8 mouse cellular contexts compared by ENCODE assay signal in the genomic region with DNA sequence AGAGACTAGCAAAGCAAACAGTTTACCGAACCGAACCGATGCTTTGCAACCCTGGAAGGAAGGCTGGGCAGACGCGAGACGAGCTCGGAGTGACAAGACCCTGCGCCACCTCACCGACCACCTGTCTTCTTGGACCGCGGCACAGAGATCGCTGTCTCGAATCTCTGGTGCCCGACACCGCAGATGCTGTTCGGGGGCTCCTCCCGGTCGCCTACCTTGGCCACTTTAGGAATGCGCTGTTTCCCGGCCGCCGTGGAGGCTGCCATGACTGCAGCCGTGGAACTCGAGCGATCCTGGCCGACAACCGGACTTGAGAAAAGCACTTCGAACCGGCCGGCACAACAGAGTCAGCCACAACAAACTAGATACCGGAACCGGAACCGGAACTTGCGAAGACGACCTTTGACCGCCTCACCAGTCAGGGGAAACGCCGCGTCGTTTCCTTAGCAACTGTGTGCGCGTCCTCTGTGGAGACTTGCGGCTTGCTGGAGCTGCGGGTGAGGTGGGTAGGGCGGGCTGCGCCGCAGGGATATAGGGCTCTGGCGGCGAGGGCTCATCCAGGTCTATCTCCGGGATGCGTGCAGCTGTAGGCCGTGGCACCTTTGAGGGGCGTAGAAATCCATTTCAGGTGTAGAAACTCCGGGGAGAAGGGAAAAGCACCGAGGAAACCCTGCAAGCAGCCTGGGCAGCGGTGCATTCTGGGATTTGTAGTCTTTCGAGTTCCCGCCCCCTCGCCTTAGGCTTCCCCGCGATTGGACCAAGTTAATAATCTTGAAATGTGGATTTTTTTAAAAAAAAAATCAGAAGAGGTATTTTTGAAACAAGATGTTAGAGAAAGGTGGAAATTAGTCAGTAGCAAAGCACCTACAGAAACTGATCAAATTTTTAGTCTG. TPM values are rescaled to one million over a fixed set of nuclear protein-coding genes. Genes with fewer than 3 reads are reported as not detected.
DNase-seq lines count a peak whose midpoint lies in the region; ATAC-seq and TF ChIP-seq lines count a peak whose summit lies in the region.

TSS of gene Cfap61 (plus strand) at position 446 of the 893 bp plus-strand sequence.
TSS of gene Crnkl1 (minus strand) at position 676 of the 893 bp plus-strand sequence.

- peaks cover 6 to 10% of the 10 kb centered on the region in 2 experiments; a peak in 3 of 4 replicates for H3K4me1 ChIP-seq in CH12.LX (ENCODE audit: control insufficient read depth in 1 of 2, insufficient read depth in 2 of 2)
- peaks cover 2% of the 10 kb centered on the region; the same call in 1 of the 2 replicates for H3K4me1 ChIP-seq in forebrain, embryonic 11.5 days (replicated peaks; ENCODE audit: control insufficient read depth, insufficient read depth, low read length)
- H3K4me1 ChIP-seq in heart, embryonic 16.5 days (ENCODE audit: control insufficient read depth, insufficient read depth, low read length) = peaks cover 10% of the 10 kb centered on the region
- H3K4me1 ChIP-seq in liver, embryonic 15.5 days (replicated peaks) = peaks cover 17% of the 10 kb centered on the region
- H3K4me1 ChIP-seq in neural tube, embryonic 12.5 days = peaks cover 9% of the 10 kb centered on the region

- H3K9ac ChIP-seq in CH12.LX (ENCODE audit: insufficient read depth, low read depth) = peak within 1 kb of the TSS; percentile 61
- H3K9ac ChIP-seq in forebrain, embryonic 11.5 days (ENCODE audit: low read length) = peak within 1 kb of the TSS; percentile 58
- peak within 1 kb of the TSS; percentile 86 for H3K9ac ChIP-seq in heart, embryonic 16.5 days (ENCODE audit: low read length)
- H3K9ac ChIP-seq in liver, embryonic 15.5 days = peak within 1 kb of the TSS; percentile 79
- H3K9ac ChIP-seq in neural tube, embryonic 12.5 days = peak within 1 kb of the TSS; percentile 56

- in situ Hi-C loops in CH12.LX (cut with MboI; ENCODE audit: low pct_ligation_motif_present, low pct_unique_long_range_greater_than_20kb, low sequenced_read_pairs) = no loop called here

- TF ChIP-seq CTCF in CH12.LX (conservative IDR thresholded peaks at IDR 0.05 in 1 of 2, IDR thresholded peaks at IDR 0.05 in 1 of 2; ENCODE audit: low read depth in 2 of 2, low read length in 2 of 2) = no peak

- under 1% methylated on average over 61 of the region's 61 CpGs for WGBS in forebrain, embryonic 11.5 days
- WGBS in heart, embryonic 16.5 days = under 1% methylated on average over 61 of the region's 61 CpGs
- under 1% methylated on average over 61 of the region's 61 CpGs for WGBS in liver, embryonic 15.5 days (ENCODE audit: insufficient replicate concordance)
- under 1% methylated on average over 61 of the region's 61 CpGs for WGBS in neural tube, embryonic 12.5 days

- H3K79me2 ChIP-seq in CH12.LX (replicated peaks; ENCODE audit: control insufficient read depth, extremely low read depth, insufficient read depth, poor library complexity, severe bottlenecking) = peaks cover 10% of the 10 kb centered on the region

- no peak within 1 kb of the TSS for H3K27ac ChIP-seq in CH12.LX (ENCODE audit: insufficient read depth, low read depth)
- no peak within 1 kb of the TSS for H3K27ac ChIP-seq in forebrain, embryonic 11.5 days (ENCODE audit: low read depth, low read length)
- no peak within 1 kb of the TSS for H3K27ac ChIP-seq in heart, embryonic 16.5 days (ENCODE audit: low read length)
- H3K27ac ChIP-seq in liver, embryonic 15.5 days (replicated peaks) = peak within 1 kb of the TSS; percentile 68
- no peak within 1 kb of the TSS for H3K27ac ChIP-seq in neural tube, embryonic 12.5 days

- peak; percentile 95 for DNase-seq in CH12.LX (ENCODE audit: extremely low read depth)
- DNase-seq in c-Kit-positive CD71-positive TER-119-negative erythroid progenitor cells, embryonic 14.5 days (ENCODE audit: low read depth) = peak; percentile 92
- DNase-seq in forebrain, embryonic 11.5 days (ENCODE audit: low spot score) = peak; percentile 94
- peak; percentile 97 to 98 for DNase-seq in kidney, postnatal 36 days
- peak; percentile 95 for DNase-seq in telencephalon, adult 2 months (ENCODE audit: low read depth, low spot score)

- H3K9me3 ChIP-seq in CH12.LX (replicated peaks; ENCODE audit: low read length) = no peaks in the 10 kb centered on the region
- no peaks in the 10 kb centered on the region for H3K9me3 ChIP-seq in forebrain, embryonic 11.5 days (ENCODE audit: control insufficient read depth, low read length)
- H3K9me3 ChIP-seq in heart, embryonic 16.5 days (replicated peaks; ENCODE audit: control insufficient read depth, low read length) = no peaks in the 10 kb centered on the region
- H3K9me3 ChIP-seq in liver, embryonic 15.5 days (replicated peaks) = no peaks in the 10 kb centered on the region
- no peaks in the 10 kb centered on the region for H3K9me3 ChIP-seq in neural tube, embryonic 12.5 days

- dilution Hi-C loops in CH12.LX (cut with MboI; ENCODE audit: extremely low pct_ligation_motif_present, extremely low pct_unique_long_range_greater_than_20kb, low sequenced_read_pairs) = no loop called here

- TF ChIP-seq EP300 in CH12.LX (IDR thresholded peaks at IDR 0.05; ENCODE audit: low read length) = no peak

- H3K36me3 ChIP-seq in CH12.LX (replicated peaks in 1 of 2; ENCODE audit: control insufficient read depth in 1 of 2, insufficient read depth in 1 of 2, low read length in 1 of 2) = peaks cover 20 to 30% of the 10 kb centered on the region in 2 experiments
- H3K36me3 ChIP-seq in forebrain, embryonic 11.5 days (ENCODE audit: control insufficient read depth, insufficient read depth, low read length) = peaks cover 5% of the 10 kb centered on the region; the same call in 1 of the 2 replicates
- H3K36me3 ChIP-seq in heart, embryonic 16.5 days (ENCODE audit: control insufficient read depth, insufficient read depth) = peaks cover 12% of the 10 kb centered on the region
- peaks cover 28% of the 10 kb centered on the region for H3K36me3 ChIP-seq in liver, embryonic 15.5 days (replicated peaks)
- peaks cover 27% of the 10 kb centered on the region; the same call in 1 of the 2 replicates for H3K36me3 ChIP-seq in neural tube, embryonic 12.5 days

- TF ChIP-seq POLR2A in CH12.LX (IDR thresholded peaks at IDR 0.05; ENCODE audit: low read depth, low read length) = peak; percentile 68

- ATAC-seq in forebrain, embryonic 11.5 days (replicated peaks; ENCODE audit: low FRiP score) = peak; percentile 98
- peak; percentile 96 for ATAC-seq in heart, embryonic 16.5 days (replicated peaks; ENCODE audit: extremely low read depth, insufficient read depth, low FRiP score)
- peak; percentile 97 for ATAC-seq in liver, embryonic 15.5 days (ENCODE audit: insufficient read depth)
- peak; percentile 98 for ATAC-seq in neural tube, embryonic 12.5 days (ENCODE audit: low FRiP score, low read depth)

- peak within 1 kb of the TSS; percentile 91 to 99 (median 96) for H3K4me3 ChIP-seq in CH12.LX (replicated peaks in 1 of 3; ENCODE audit: low read depth in 2 of 3, low read length in 2 of 3, poor library complexity in 1 of 3)
- H3K4me3 ChIP-seq in forebrain, embryonic 11.5 days (ENCODE audit: low read depth, low read length) = peak within 1 kb of the TSS; percentile 73
- peak within 1 kb of the TSS; percentile 99 for H3K4me3 ChIP-seq in heart, embryonic 16.5 days (ENCODE audit: low read length)
- H3K4me3 ChIP-seq in liver, embryonic 15.5 days (replicated peaks) = peak within 1 kb of the TSS; percentile 93
- H3K4me3 ChIP-seq in neural tube, embryonic 12.5 days = peak within 1 kb of the TSS; percentile 85

- peaks cover 20% of the 10 kb centered on the region for H3K27me3 ChIP-seq in CH12.LX (replicated peaks)
- no peaks in the 10 kb centered on the region for H3K27me3 ChIP-seq in forebrain, embryonic 11.5 days (ENCODE audit: control insufficient read depth, insufficient read depth, low read length)
- no peaks in the 10 kb centered on the region for H3K27me3 ChIP-seq in heart, embryonic 16.5 days (ENCODE audit: control insufficient read depth, insufficient read depth, low read length)
- H3K27me3 ChIP-seq in liver, embryonic 15.5 days = peaks cover 11% of the 10 kb centered on the region; the same call in 1 of the 2 replicates
- H3K27me3 ChIP-seq in neural tube, embryonic 12.5 days (replicated peaks) = no peaks in the 10 kb centered on the region

- H3K4me2 ChIP-seq in CH12.LX (ENCODE audit: insufficient read depth, low read depth, poor library complexity, severe bottlenecking) = peak within 1 kb of the TSS; percentile 85
- H3K4me2 ChIP-seq in forebrain, embryonic 11.5 days (ENCODE audit: low read depth, low read length, severe bottlenecking) = peak within 1 kb of the TSS; percentile 82
- H3K4me2 ChIP-seq in heart, embryonic 16.5 days (ENCODE audit: low read depth, low read length) = peak within 1 kb of the TSS; percentile 98
- peak within 1 kb of the TSS; percentile 92 for H3K4me2 ChIP-seq in liver, embryonic 15.5 days
- peak within 1 kb of the TSS; percentile 87 for H3K4me2 ChIP-seq in neural tube, embryonic 12.5 days (replicated peaks)

- no peak for TF ChIP-seq RAD21 in CH12.LX (IDR thresholded peaks at IDR 0.05; ENCODE audit: low read depth, low read length)

TF ChIP-seq in CH12.LX, 34 proteins besides CTCF, POLR2A, EP300 and RAD21 (continues in another document):
- TF ChIP-seq PAX5 (IDR thresholded peaks at IDR 0.05; ENCODE audit: low read length) (no peak), MAFK (IDR thresholded peaks at IDR 0.05; ENCODE audit: insufficient replicate concordance, low read length) (no peak), HCFC1 (IDR thresholded peaks at IDR 0.05; ENCODE audit: low read depth, low read length) (peak; percentile 89), GABPA (IDR thresholded peaks at IDR 0.05; ENCODE audit: insufficient replicate concordance, low read depth, low read length) (no peak; the same call in 1 of the 2 replicates), NELFE (IDR thresholded peaks at IDR 0.05; ENCODE audit: low read depth, low read length) (peak; percentile 84)

RNA-seq across cellular contexts. Expression of gene Cfap61, which starts in this region (rescaled TPM):
- total RNA-seq in CH12.LX (2012; rRNA removed) = not detected in 2 replicates
- total RNA-seq in CH12.LX (2014; rRNA removed) = 0.41 TPM in 1 of 2 replicates, not detected in the other
- polyA plus RNA-seq in CH12.LX (2012; ENCODE audit: insufficient read length, low read depth) = 0.34 and 0.70 TPM in 2 replicates
- 1.4 and 1.9 TPM in 2 replicates for polyA plus RNA-seq in forebrain, embryonic 11.5 days (2014; fragmentation: Nextera tagmentation; extraction: Ambion mirVana)
- polyA plus RNA-seq in heart, embryonic 16.5 days (2015; fragmentation: Nextera tagmentation; extraction: Ambion mirVana) = 0.66 and 0.80 TPM in 2 replicates
- polyA plus RNA-seq in liver, embryonic 15.5 days (2015; fragmentation: Nextera tagmentation; extraction: Ambion mirVana) = not detected in 2 replicates
- 0.82 and 1.1 TPM in 2 replicates for polyA plus RNA-seq in neural tube, embryonic 12.5 days (2016; fragmentation: Nextera tagmentation; extraction: Ambion mirVana)

RNA-seq across cellular contexts. Expression of gene Crnkl1, which starts in this region (rescaled TPM):
- total RNA-seq in CH12.LX (2012; rRNA removed) (18.8 and 22.1 TPM in 2 replicates), CH12.LX (2014; rRNA removed) (31.6 and 33.5 TPM in 2 replicates)
- 30.4 and 30.7 TPM in 2 replicates for polyA plus RNA-seq in CH12.LX (2012; ENCODE audit: insufficient read length, low read depth)
- polyA plus RNA-seq in forebrain, embryonic 11.5 days (2014; fragmentation: Nextera tagmentation; extraction: Ambion mirVana) = 40.9 and 45.0 TPM in 2 replicates
- 17.4 and 20.7 TPM in 2 replicates for polyA plus RNA-seq in heart, embryonic 16.5 days (2015; fragmentation: Nextera tagmentation; extraction: Ambion mirVana)
- polyA plus RNA-seq in liver, embryonic 15.5 days (2015; fragmentation: Nextera tagmentation; extraction: Ambion mirVana) = 14.3 and 14.7 TPM in 2 replicates
- polyA plus RNA-seq in neural tube, embryonic 12.5 days (2016; fragmentation: Nextera tagmentation; extraction: Ambion mirVana) = 38.0 and 41.0 TPM in 2 replicates
